Mouse (Mus musculus): Measurements from ENCODE around the gene Irf4.

DNA sequence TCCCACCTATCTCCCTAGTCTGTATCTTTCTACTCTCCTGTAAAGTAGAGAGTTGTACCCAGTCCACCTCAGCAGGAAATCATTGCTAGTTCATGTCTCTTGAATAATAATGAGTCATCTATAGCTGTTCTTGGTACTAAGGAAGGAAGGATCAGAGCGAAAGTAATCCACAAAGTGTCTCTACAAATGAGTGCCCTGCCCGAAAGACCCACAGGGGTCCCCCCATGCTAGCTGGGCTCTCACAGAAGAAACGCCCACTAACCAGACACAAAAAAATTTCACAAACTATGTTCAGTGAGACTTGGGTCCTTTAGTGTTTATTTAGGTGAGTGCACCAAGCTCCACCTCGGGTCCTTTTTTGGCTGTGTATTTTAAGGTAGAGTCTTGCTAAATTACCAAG lies 5.0 kb downstream of the Irf4 start:
- TF ChIP-seq CTCF (IDR thresholded peaks at IDR 0.05; ENCODE audit: control insufficient read depth, insufficient read depth, low read length), result no peak
- no peak for TF ChIP-seq POLR2A (IDR thresholded peaks at IDR 0.05; ENCODE audit: borderline replicate concordance, control insufficient read depth, low read depth, low read length)

All from bone marrow, adult 2 months (tissue).